Mouse (Mus musculus) R1 (cell line): ENCODE measurements around the gene Ndufb8.

Experiments
- DNase-seq: peaks from one replicate; pipeline ENCODE4 v3.0.0-alpha.2; 2018; ENCODE audit warnings: low read depth, low spot score

Ndufb8 gene

GRCm38 (mm10) chr19:44554861-44555590 lies at the start of gene Ndufb8:
TSS of gene Ndufb8 (minus strand) at chr19:44555440.
- DNase-seq, result peak; percentile 96

GRCm38 (mm10) chr19:44594180-44594579 lies 38.9 kb upstream of the Ndufb8 start:
- peak; percentile 75 for DNase-seq

- no peak for DNase-seq
Measured at GRCm38 (mm10) chr19:44591638-44592037, 36.4 kb upstream of the Ndufb8 start.

- DNase-seq, result no peak
Measured at GRCm38 (mm10) chr19:44590992-44591391, 35.8 kb upstream of the Ndufb8 start.

- DNase-seq, result no peak
Measured at GRCm38 (mm10) chr19:44589591-44590223, 34.5 kb upstream of the Ndufb8 start.

GRCm38 (mm10) chr19:44588036-44588435 lies 32.8 kb upstream of the Ndufb8 start:
- DNase-seq, result peak; percentile 66

- peak; percentile 81 for DNase-seq
Measured at GRCm38 (mm10) chr19:44582638-44583309, 27.5 kb upstream of the Ndufb8 start.

- no peak for DNase-seq
Measured at GRCm38 (mm10) chr19:44582103-44582502, 26.9 kb upstream of the Ndufb8 start.

GRCm38 (mm10) chr19:44578038-44578437 lies 22.8 kb upstream of the Ndufb8 start:
- DNase-seq, result no peak

GRCm38 (mm10) chr19:44576275-44576674 lies 21.0 kb upstream of the Ndufb8 start:
- no peak for DNase-seq

- DNase-seq, result no peak
Measured at GRCm38 (mm10) chr19:44567763-44568162, 12.5 kb upstream of the Ndufb8 start.

GRCm38 (mm10) chr19:44564006-44564405 lies 8.8 kb upstream of the Ndufb8 start:
- DNase-seq, result no peak

GRCm38 (mm10) chr19:44562652-44563206 lies 7.5 kb upstream of the Ndufb8 start, which contains the start of gene Hif1an:
TSS of gene Hif1an (plus strand) at chr19:44562850.
- peak; percentile 99 for DNase-seq

- no peak for DNase-seq
Measured at GRCm38 (mm10) chr19:44554490-44554860, 765 bp downstream of the Ndufb8 start.

- DNase-seq, result no peak
Measured at GRCm38 (mm10) chr19:44553286-44553685, 2.0 kb downstream of the Ndufb8 start.

- no peak for DNase-seq
Measured at GRCm38 (mm10) chr19:44552731-44553130, 2.5 kb downstream of the Ndufb8 start, which contains the start of gene Gm20538. TSS of gene Gm20538 (minus strand) at chr19:44552831.

GRCm38 (mm10) chr19:44545321-44546041 lies 9.8 kb downstream of the Ndufb8 start, which contains the start of gene Sec31b:
TSS of gene Sec31b (minus strand) at chr19:44545864.
- peak; percentile 41 for DNase-seq

GRCm38 (mm10) chr19:44544775-44545174 lies 10.5 kb downstream of the Ndufb8 start:
- peak; percentile 80 for DNase-seq

GRCm38 (mm10) chr19:44544372-44544771 lies 10.9 kb downstream of the Ndufb8 start:
- DNase-seq, result no peak

- no peak for DNase-seq
Measured at GRCm38 (mm10) chr19:44542694-44543178, 12.5 kb downstream of the Ndufb8 start.

- no peak for DNase-seq
Measured at GRCm38 (mm10) chr19:44537416-44537815, 17.8 kb downstream of the Ndufb8 start.
